Mouse (Mus musculus) heart, postnatal 0 days (tissue): ENCODE measurements at regions not wholly inside any gene's neighbourhood (a gene's known extent, or its start where the extent isn't known, plus 50 kb on each side); places are given as distances from the start of the nearest gene placed in this dataset.

Experiments used
- ATAC-seq: fragments of 200-750 bp; cut with Nextera tagmentation; 2 replicates; pipeline ENCODE4 v1.8.0; 2017; ENCODE audit warnings: low read depth, moderate number of reproducible peaks, moderate library complexity; ENCODE audit not compliant: insufficient read depth
- DNase-seq: peaks from one replicate; pipeline ENCODE4 v3.0.0-alpha.2; 2016; ENCODE audit warnings: low spot score
- H3K27ac ChIP-seq: fragments of 300-500 bp; sonication (generic); 2 replicates; pipeline ENCODE4 v1.5.1; 2014; ENCODE audit warnings: low read depth, mild to moderate bottlenecking
- H3K27me3 ChIP-seq: fragments of 300-500 bp; sonication (generic); 2 replicates; pipeline ENCODE4 v1.6.1; 2014; ENCODE audit warnings: low read length, mixed read lengths; ENCODE audit not compliant: control insufficient read depth, insufficient read depth
- H3K36me3 ChIP-seq: fragments of 300-500 bp; sonication (generic); replicated peaks from 2 replicates; pipeline ENCODE4 v1.6.1; 2014; ENCODE audit warnings: low read length, mixed read lengths; ENCODE audit not compliant: control insufficient read depth, insufficient read depth
- H3K4me1 ChIP-seq: fragments of 300-500 bp; sonication (generic); 2 replicates; pipeline ENCODE4 v1.6.1; 2014; ENCODE audit warnings: antibody characterized with exemption; ENCODE audit not compliant: control insufficient read depth, insufficient read depth
- H3K4me2 ChIP-seq: fragments of 300-500 bp; sonication (generic); 2 replicates; pipeline ENCODE4 v1.6.1; 2014; ENCODE audit warnings: low read depth, mild to moderate bottlenecking, low read length, moderate library complexity
- H3K4me3 ChIP-seq: fragments of 300-500 bp; sonication (generic); 2 replicates; pipeline ENCODE4 v1.5.1; 2014; ENCODE audit warnings: low read depth, low read length
- H3K9ac ChIP-seq: fragments of 300-500 bp; sonication (generic); replicated peaks from 2 replicates; pipeline ENCODE4 v1.6.1; 2014; ENCODE audit warnings: low read depth, low read length, mixed read lengths
- H3K9me3 ChIP-seq: fragments of 300-500 bp; sonication (generic); replicated peaks from 2 replicates; pipeline ENCODE4 v1.6.1; 2016; ENCODE audit warnings: low read length; ENCODE audit not compliant: control insufficient read depth
- CTCF ChIP-seq: IDR thresholded peaks from 2 replicates; pipeline ENCODE4 v1.5.1; 2016; ENCODE audit warnings: antibody characterized with exemption, control low read depth, low read depth
- EP300 ChIP-seq: IDR thresholded peaks from 2 replicates; pipeline ENCODE4 v1.6.1; 2016; ENCODE audit warnings: antibody characterized with exemption, low read depth
- WGBS: fragments of 180-500 bp; shearing (Covaris S2); extraction: QIAGEN DNeasy Blood & Tissue Kit; methylation state at CpG from one replicate; pipeline ENCODE4 v1.1.7; 2014; 5-methylcytosine and 5-hydroxymethylcytosine counted together

- ATAC-seq, result no peak
- Histone ChIP-seq H3K4me3 (no peak overlapping the region), H3K4me2 (0 out of 2 replicates have a peak overlapping the region, but pooled peaks have one; percentile 26), H3K9me3 (no peaks in the 10 kb centered on the region), H3K4me1 (0 out of 2 replicates have a peak, but pooled peaks cover 3% of the 10 kb centered on the region), H3K27me3 (no peaks in the 10 kb centered on the region), H3K9ac (no peak overlapping the region), H3K27ac (peak overlapping the region; percentile 63), H3K36me3 (no peaks in the 10 kb centered on the region)
- WGBS, result 76% methylated on average over 4 of the region's 4 CpGs
- DNase-seq, result no peak
- TF ChIP-seq CTCF (no peak), EP300 (no peak)
Measured at GRCm38 (mm10) chr4:84015139-84015538, 489.8 kb downstream of the Ccdc171 start.

GRCm38 (mm10) chr4:84015552-84016169 is 490.3 kb downstream of the Ccdc171 start:
- no peaks in the 10 kb centered on the region for H3K9me3 ChIP-seq
- WGBS, result 29% methylated on average over 8 of the region's 8 CpGs
- H3K4me1 ChIP-seq, result 0 out of 2 replicates have a peak, but pooled peaks cover 3% of the 10 kb centered on the region
- H3K27me3 ChIP-seq, result no peaks in the 10 kb centered on the region
- no peak overlapping the region for H3K9ac ChIP-seq
- H3K4me2 ChIP-seq, result peak overlapping the region; percentile 26; the same call in 1 of the 2 replicates
- peak; percentile 74 for ATAC-seq
- no peak overlapping the region for H3K4me3 ChIP-seq
- H3K36me3 ChIP-seq, result no peaks in the 10 kb centered on the region
- H3K27ac ChIP-seq, result peak overlapping the region; percentile 63
- peak; percentile 55 for DNase-seq
- TF ChIP-seq CTCF, result no peak
- TF ChIP-seq EP300, result no peak

- WGBS, result 65% methylated on average over 7 of the region's 7 CpGs
- Histone ChIP-seq H3K4me1 (0 out of 2 replicates have a peak, but pooled peaks cover 3% of the 10 kb centered on the region), H3K36me3 (no peaks in the 10 kb centered on the region), H3K9ac (no peak overlapping the region), H3K27me3 (no peaks in the 10 kb centered on the region), H3K9me3 (no peaks in the 10 kb centered on the region), H3K4me3 (no peak overlapping the region), H3K4me2 (no peak overlapping the region), H3K27ac (no peak overlapping the region; the same call in 1 of the 2 replicates)
- ATAC-seq (no peak), DNase-seq (no peak)
- no peak for TF ChIP-seq CTCF
- TF ChIP-seq EP300, result no peak
Measured at GRCm38 (mm10) chr4:84018135-84018534, 492.8 kb downstream of the Ccdc171 start.

- no peak for TF ChIP-seq EP300
- TF ChIP-seq CTCF, result no peak
- 45% methylated on average over 7 of the region's 7 CpGs for WGBS
- Histone ChIP-seq H3K4me1 (0 out of 2 replicates have a peak, but pooled peaks cover 3% of the 10 kb centered on the region), H3K9me3 (no peaks in the 10 kb centered on the region), H3K9ac (no peak overlapping the region), H3K27ac (no peak overlapping the region), H3K4me2 (no peak overlapping the region), H3K27me3 (no peaks in the 10 kb centered on the region), H3K4me3 (no peak overlapping the region), H3K36me3 (no peaks in the 10 kb centered on the region)
- ATAC-seq, result no peak; the same call in 1 of the 2 replicates
- DNase-seq, result peak; percentile 21
Measured at GRCm38 (mm10) chr4:84018774-84019173, 493.4 kb downstream of the Ccdc171 start.

- Histone ChIP-seq H3K27ac (no peak overlapping the region), H3K9me3 (no peaks in the 10 kb centered on the region), H3K4me1 (0 out of 2 replicates have a peak, but pooled peaks cover 3% of the 10 kb centered on the region), H3K36me3 (no peaks in the 10 kb centered on the region), H3K27me3 (no peaks in the 10 kb centered on the region), H3K4me3 (no peak overlapping the region), H3K4me2 (no peak overlapping the region), H3K9ac (no peak overlapping the region)
- ATAC-seq, result no peak
- no peak for TF ChIP-seq CTCF
- no peak for TF ChIP-seq EP300
- WGBS, result 58% methylated on average over 14 of the region's 14 CpGs
- DNase-seq, result no peak
Measured at GRCm38 (mm10) chr4:84019500-84020255, 494.3 kb downstream of the Ccdc171 start.
